Mouse (Mus musculus) G1E (cell line): ENCODE measurements around the gene Fiz1.

ENCODE experiments used
- CTCF ChIP-seq: IDR thresholded peaks from 2 replicates; pipeline ENCODE4 v1.5.1; 2012; ENCODE audit warnings: low read depth, low read length, inconsistent platforms, mixed read lengths
- POLR2AphosphoS5 ChIP-seq: IDR thresholded peaks from 2 replicates; pipeline ENCODE4 v1.6.1; 2012; ENCODE audit warnings: low read depth, low read length, inconsistent platforms; ENCODE audit not compliant: insufficient replicate concordance

GRCm38 (mm10) chr7:4972321-4973047 lies 42.0 kb downstream of the Fiz1 start:
- TF ChIP-seq POLR2AphosphoS5 (no peak), CTCF (no peak)
